Comparison of ENCODE assay signal across 19 mouse cellular contexts in genomic region chr14:54195838-54196423, GRCm38 (mm10). TPM values are rescaled to one million over a fixed set of nuclear protein-coding genes. Genes with fewer than 3 reads are reported as not detected.
DNase-seq lines count a peak whose midpoint lies in the region; ATAC-seq and TF ChIP-seq lines count a peak whose summit lies in the region.
"Had no signal": no experiment of that assay in that cellular context is flagged by ENCODE, and none has a peak within 500 bp of the region (broad histone marks: within the 10 kb centered on the region; RNA-seq: fewer than 3 reads in every experiment).

No protein-coding gene starts in this region.

- no peak overlapping the region for H3K9ac ChIP-seq in heart, postnatal 0 days (replicated peaks; ENCODE audit: low read depth, low read length)
- no peak overlapping the region for H3K9ac ChIP-seq in midbrain, embryonic 12.5 days (replicated peaks)
- no peak overlapping the region for H3K9ac ChIP-seq in midbrain, postnatal 0 days (replicated peaks; ENCODE audit: low read length, poor library complexity, severe bottlenecking)
- H3K9ac ChIP-seq in stomach, embryonic 15.5 days = no peak overlapping the region
- H3K9ac ChIP-seq: embryonic facial prominence, embryonic 12.5 days; hindbrain, embryonic 15.5 days; liver, embryonic 12.5 days; lung, embryonic 15.5 days had no signal

- no peaks in the 10 kb centered on the region for H3K27me3 ChIP-seq in heart, postnatal 0 days (ENCODE audit: control insufficient read depth, insufficient read depth, low read length)
- no peaks in the 10 kb centered on the region for H3K27me3 ChIP-seq in midbrain, embryonic 12.5 days
- no peaks in the 10 kb centered on the region for H3K27me3 ChIP-seq in midbrain, postnatal 0 days (ENCODE audit: insufficient read depth, low read length)
- no peaks in the 10 kb centered on the region for H3K27me3 ChIP-seq in stomach, embryonic 15.5 days (replicated peaks)
- H3K27me3 ChIP-seq: embryonic facial prominence, embryonic 12.5 days; hindbrain, embryonic 15.5 days; lung, embryonic 15.5 days had no signal

- H3K27ac ChIP-seq in heart, postnatal 0 days (ENCODE audit: low read depth) = peak overlapping the region; percentile 15; the same call in 1 of the 2 replicates
- no peak overlapping the region for H3K27ac ChIP-seq in midbrain, embryonic 12.5 days (replicated peaks)
- no peak overlapping the region; the same call in 1 of the 2 replicates for H3K27ac ChIP-seq in midbrain, postnatal 0 days (ENCODE audit: low read depth, low read length)
- peak overlapping the region; percentile 3; the same call in 1 of the 2 replicates for H3K27ac ChIP-seq in stomach, embryonic 15.5 days
- H3K27ac ChIP-seq: embryonic facial prominence, embryonic 12.5 days; forebrain, embryonic 10.5 days; hindbrain, embryonic 15.5 days; limb, embryonic 10.5 days; liver, embryonic 12.5 days; lung, embryonic 15.5 days had no signal

- WGBS in heart, postnatal 0 days = 74% methylated on average over 6 of the region's 6 CpGs
- 80% methylated on average over 6 of the region's 6 CpGs for WGBS in midbrain, embryonic 12.5 days
- 63% methylated on average over 6 of the region's 6 CpGs for WGBS in midbrain, postnatal 0 days
- WGBS in stomach, embryonic 15.5 days = 68% methylated on average over 6 of the region's 6 CpGs

- TF ChIP-seq POLR2A in brain, embryonic 14.5 days (IDR thresholded peaks at IDR 0.05; ENCODE audit: borderline replicate concordance, extremely low read depth, insufficient read depth, insufficient read length, poor library complexity, severe bottlenecking) = no peak

- no peak for TF ChIP-seq EP300 in heart, postnatal 0 days (IDR thresholded peaks at IDR 0.05; ENCODE audit: low read depth)

- peaks cover 12% of the 10 kb centered on the region for H3K4me1 ChIP-seq in heart, postnatal 0 days (ENCODE audit: control insufficient read depth, insufficient read depth)
- peaks cover 12% of the 10 kb centered on the region for H3K4me1 ChIP-seq in midbrain, embryonic 12.5 days
- peaks cover 5% of the 10 kb centered on the region; the same call in 1 of the 2 replicates for H3K4me1 ChIP-seq in midbrain, postnatal 0 days (ENCODE audit: insufficient read depth, low read length)
- H3K4me1 ChIP-seq in stomach, embryonic 15.5 days = peaks cover 8% of the 10 kb centered on the region; the same call in 1 of the 2 replicates
- H3K4me1 ChIP-seq: megakaryocyte, embryonic 14.5 days had no signal

- no peak for ATAC-seq in heart, postnatal 0 days (ENCODE audit: insufficient read depth, low read depth)
- ATAC-seq in midbrain, embryonic 12.5 days (ENCODE audit: low FRiP score, low read depth) = 0 out of 2 replicates have a peak, but pooled peaks have one; percentile 23
- ATAC-seq in midbrain, postnatal 0 days (ENCODE audit: low FRiP score) = no peak
- ATAC-seq in stomach, embryonic 15.5 days (ENCODE audit: insufficient read depth, low FRiP score, low read depth) = peak; percentile 69; the same call in 1 of the 2 replicates
- ATAC-seq: liver, embryonic 12.5 days had no signal

- no peak overlapping the region for H3K4me3 ChIP-seq in heart, postnatal 0 days (ENCODE audit: low read depth, low read length)
- H3K4me3 ChIP-seq in midbrain, embryonic 12.5 days = no peak overlapping the region
- no peak overlapping the region for H3K4me3 ChIP-seq in midbrain, postnatal 0 days (ENCODE audit: low read depth, low read length)
- H3K4me3 ChIP-seq in stomach, embryonic 15.5 days (replicated peaks) = no peak overlapping the region
- H3K4me3 ChIP-seq: embryonic facial prominence, embryonic 12.5 days; forebrain, embryonic 10.5 days; hindbrain, embryonic 15.5 days; limb, embryonic 10.5 days; liver, embryonic 12.5 days; lung, embryonic 15.5 days; megakaryocyte, embryonic 14.5 days had no signal

- no peak for TF ChIP-seq CTCF in heart, postnatal 0 days (IDR thresholded peaks at IDR 0.05; ENCODE audit: low read depth)
- no peak for TF ChIP-seq CTCF in midbrain, postnatal 0 days (IDR thresholded peaks at IDR 0.05)
- no peak for TF ChIP-seq CTCF in brain, embryonic 14.5 days (IDR thresholded peaks at IDR 0.05; ENCODE audit: borderline replicate concordance, extremely low read depth, insufficient read depth, insufficient read length)

- H3K9me3 ChIP-seq in heart, postnatal 0 days (replicated peaks; ENCODE audit: control insufficient read depth, low read length) = no peaks in the 10 kb centered on the region
- H3K9me3 ChIP-seq in midbrain, embryonic 12.5 days = no peaks in the 10 kb centered on the region
- H3K9me3 ChIP-seq in midbrain, postnatal 0 days (ENCODE audit: low read length) = no peaks in the 10 kb centered on the region
- H3K9me3 ChIP-seq in stomach, embryonic 15.5 days = no peaks in the 10 kb centered on the region
- H3K9me3 ChIP-seq: embryonic facial prominence, embryonic 12.5 days; forebrain, embryonic 10.5 days; hindbrain, embryonic 15.5 days; limb, embryonic 10.5 days; liver, embryonic 12.5 days; lung, embryonic 15.5 days; megakaryocyte, embryonic 14.5 days had no signal

- DNase-seq in heart, postnatal 0 days (ENCODE audit: low spot score) = no peak
- no peak for DNase-seq in heart, postnatal 25 days (ENCODE audit: low spot score)
- DNase-seq in midbrain, postnatal 0 days (ENCODE audit: low spot score) = no peak
- DNase-seq in brain, embryonic 14.5 days (ENCODE audit: low read depth) = peak; percentile 52
- no peak for DNase-seq in lung, postnatal 25 days (ENCODE audit: low spot score)
- DNase-seq: cerebellum, adult 11 months; cerebellum, postnatal 36 days; kidney, adult 2 months; kidney, postnatal 36 days; right cerebral cortex, postnatal 4 days had no signal

- H3K4me2 ChIP-seq in heart, postnatal 0 days (ENCODE audit: low read depth, low read length) = no peak overlapping the region
- no peak overlapping the region for H3K4me2 ChIP-seq in midbrain, embryonic 12.5 days (replicated peaks)
- H3K4me2 ChIP-seq in midbrain, postnatal 0 days (ENCODE audit: low read depth, low read length, poor library complexity, severe bottlenecking) = no peak overlapping the region
- no peak overlapping the region for H3K4me2 ChIP-seq in stomach, embryonic 15.5 days
- H3K4me2 ChIP-seq: embryonic facial prominence, embryonic 12.5 days; hindbrain, embryonic 15.5 days; liver, embryonic 12.5 days; lung, embryonic 15.5 days had no signal

- intact Hi-C loops in heart, postnatal 25 days (cut with DNase I) = no loop called here

- H3K36me3 ChIP-seq in heart, postnatal 0 days (replicated peaks; ENCODE audit: control insufficient read depth, insufficient read depth, low read length) = no peaks in the 10 kb centered on the region
- H3K36me3 ChIP-seq in midbrain, embryonic 12.5 days = no peaks in the 10 kb centered on the region
- no peaks in the 10 kb centered on the region for H3K36me3 ChIP-seq in midbrain, postnatal 0 days (ENCODE audit: insufficient read depth, low read length)
- H3K36me3 ChIP-seq in stomach, embryonic 15.5 days = no peaks in the 10 kb centered on the region
- H3K36me3 ChIP-seq: embryonic facial prominence, embryonic 12.5 days; forebrain, embryonic 10.5 days; hindbrain, embryonic 15.5 days; limb, embryonic 10.5 days; liver, embryonic 12.5 days; lung, embryonic 15.5 days had no signal

RNA-seq across cellular contexts. Expression of gene Dad1, which starts 58.0 kb away (rescaled TPM):
- 267 and 313 TPM in 2 replicates for total RNA-seq in heart, postnatal 0 days (2014; rRNA removed; ENCODE audit: low replicate concordance)
- polyA plus RNA-seq in heart, postnatal 0 days (2015; fragmentation: Nextera tagmentation; extraction: Ambion mirVana) = 389 and 395 TPM in 2 replicates
- total RNA-seq in heart, postnatal 25 days (2021) = 100 to 1,000 TPM; 103 to 112 TPM
- polyA plus RNA-seq in midbrain, embryonic 12.5 days (2016; fragmentation: Nextera tagmentation; extraction: Ambion mirVana) = 220 and 224 TPM in 2 replicates
- total RNA-seq in midbrain, postnatal 0 days (2014; rRNA removed) = 240 and 263 TPM in 2 replicates
- polyA plus RNA-seq in midbrain, postnatal 0 days (2015; fragmentation: Nextera tagmentation; extraction: Ambion mirVana) = 374 and 394 TPM in 2 replicates
- 219 and 329 TPM in 2 replicates for polyA plus RNA-seq in brain, embryonic 14.5 days (2012; rRNA removed)
- polyA plus RNA-seq in stomach, embryonic 15.5 days (2015; fragmentation: Nextera tagmentation; extraction: Ambion mirVana) = 436 and 440 TPM in 2 replicates

RNA-seq across cellular contexts. Expression of gene Abhd4, which starts 58.1 kb away (rescaled TPM):
- total RNA-seq in heart, postnatal 0 days (2014; rRNA removed; ENCODE audit: low replicate concordance) = 192 and 229 TPM in 2 replicates
- polyA plus RNA-seq in heart, postnatal 0 days (2015; fragmentation: Nextera tagmentation; extraction: Ambion mirVana) = 99.9 and 103 TPM in 2 replicates
- total RNA-seq in heart, postnatal 25 days (2021) = 10 to 100 TPM; 44.6 to 44.8 TPM
- polyA plus RNA-seq in midbrain, embryonic 12.5 days (2016; fragmentation: Nextera tagmentation; extraction: Ambion mirVana) = 36.6 and 38.3 TPM in 2 replicates
- total RNA-seq in midbrain, postnatal 0 days (2014; rRNA removed) = 75.7 and 87.8 TPM in 2 replicates
- 56.4 and 67.6 TPM in 2 replicates for polyA plus RNA-seq in midbrain, postnatal 0 days (2015; fragmentation: Nextera tagmentation; extraction: Ambion mirVana)
- polyA plus RNA-seq in brain, embryonic 14.5 days (2012; rRNA removed) = 16.8 and 29.9 TPM in 2 replicates
- 43.1 and 44.1 TPM in 2 replicates for polyA plus RNA-seq in stomach, embryonic 15.5 days (2015; fragmentation: Nextera tagmentation; extraction: Ambion mirVana)

Comparison
In these comparisons a context has a peak if more than half of its experiments do, and no peak if none do; other contexts are left out.
1. ATAC-seq: peak in midbrain, embryonic 12.5 days (single experiment) and stomach, embryonic 15.5 days (single experiment); none in heart, postnatal 0 days (single experiment) and midbrain, postnatal 0 days (single experiment).
2. H3K27ac ChIP-seq: peak in heart, postnatal 0 days (single experiment) and stomach, embryonic 15.5 days (single experiment); none in midbrain, embryonic 12.5 days (single experiment) and midbrain, postnatal 0 days (single experiment).